Mouse (Mus musculus): ENCODE measurements around the gene Rem1.

GRCm38 (mm10) chr2:152612193-152612592 is 14.6 kb upstream of the Rem1 start:
- TF ChIP-seq CTCF (IDR thresholded peaks at IDR 0.05; ENCODE audit: low read depth, low read length) (no peak), TAL1 (conservative IDR thresholded peaks at IDR 0.05; ENCODE audit: low read depth, low read length) (no peak), GATA1 (IDR thresholded peaks at IDR 0.05; ENCODE audit: borderline replicate concordance, low read length) (no peak), GATA2 (IDR thresholded peaks at IDR 0.05; ENCODE audit: borderline replicate concordance, low read depth, low read length) (no peak), POLR2AphosphoS5 (IDR thresholded peaks at IDR 0.05; ENCODE audit: insufficient replicate concordance, low read depth, low read length) (no peak)
